Mouse (Mus musculus): ENCODE data around the gene Upk3bl. TPM values are rescaled to one million over a fixed set of nuclear protein-coding genes. Genes with fewer than 3 reads are reported as not detected.
A peak's percentile ranks its signal among the peaks of the same experiment; 100 is the strongest.

Gene Upk3bl
- total RNA-seq, 1 experiment from 2014 or later: not detected

- ATAC-seq (replicated peaks in 1 of 2; ENCODE audit: insufficient read depth in 1 of 2, low FRiP score in 2 of 2, low TSS enrichment in 1 of 2, low read depth in 1 of 2, poor library complexity in 2 of 2, severe bottlenecking in 2 of 2): no peak
These were observed 22.0 kb downstream of the Upk3bl start for GRCm38 (mm10) chr5:136076284-136076683.

- ATAC-seq (replicated peaks in 1 of 2; ENCODE audit: insufficient read depth in 1 of 2, low FRiP score in 2 of 2, low TSS enrichment in 1 of 2, low read depth in 1 of 2, poor library complexity in 2 of 2, severe bottlenecking in 2 of 2): no peak
These were observed 22.8 kb downstream of the Upk3bl start for GRCm38 (mm10) chr5:136077001-136077550.

GRCm38 (mm10) chr5:136078136-136078535 lies 23.8 kb downstream of the Upk3bl start:
- ATAC-seq (replicated peaks in 1 of 2; ENCODE audit: insufficient read depth in 1 of 2, low FRiP score in 2 of 2, low TSS enrichment in 1 of 2, low read depth in 1 of 2, poor library complexity in 2 of 2, severe bottlenecking in 2 of 2): no peak

GRCm38 (mm10) chr5:136082345-136082744 lies 28.1 kb downstream of the Upk3bl start:
- ATAC-seq (replicated peaks in 1 of 2; ENCODE audit: insufficient read depth in 1 of 2, low FRiP score in 2 of 2, low TSS enrichment in 1 of 2, low read depth in 1 of 2, poor library complexity in 2 of 2, severe bottlenecking in 2 of 2): no peak

GRCm38 (mm10) chr5:136083669-136084107 lies 29.4 kb downstream of the Upk3bl start, which contains the start of gene Rasa4:
Gene Rasa4 (plus strand): TSS chr5:136083916.
- peak; percentile 95 to 96 for ATAC-seq (replicated peaks in 1 of 2; ENCODE audit: insufficient read depth in 1 of 2, low FRiP score in 2 of 2, low TSS enrichment in 1 of 2, low read depth in 1 of 2, poor library complexity in 2 of 2, severe bottlenecking in 2 of 2)

GRCm38 (mm10) chr5:136084144-136084881 lies 30.0 kb downstream of the Upk3bl start:
- ATAC-seq (replicated peaks in 1 of 2; ENCODE audit: insufficient read depth in 1 of 2, low FRiP score in 2 of 2, low TSS enrichment in 1 of 2, low read depth in 1 of 2, poor library complexity in 2 of 2, severe bottlenecking in 2 of 2): no peak

GRCm38 (mm10) chr5:136084891-136085651 lies 30.8 kb downstream of the Upk3bl start:
- ATAC-seq (replicated peaks in 1 of 2; ENCODE audit: insufficient read depth in 1 of 2, low FRiP score in 2 of 2, low TSS enrichment in 1 of 2, low read depth in 1 of 2, poor library complexity in 2 of 2, severe bottlenecking in 2 of 2): 0 out of 4 replicates have a peak, but pooled peaks of 1 of the 2 experiments have one; percentile 12

- no peak for ATAC-seq (replicated peaks in 1 of 2; ENCODE audit: insufficient read depth in 1 of 2, low FRiP score in 2 of 2, low TSS enrichment in 1 of 2, low read depth in 1 of 2, poor library complexity in 2 of 2, severe bottlenecking in 2 of 2)
These were observed 32.0 kb downstream of the Upk3bl start for GRCm38 (mm10) chr5:136086290-136086689.

- ATAC-seq (replicated peaks in 1 of 2; ENCODE audit: insufficient read depth in 1 of 2, low FRiP score in 2 of 2, low TSS enrichment in 1 of 2, low read depth in 1 of 2, poor library complexity in 2 of 2, severe bottlenecking in 2 of 2): no peak
These were observed 34.7 kb downstream of the Upk3bl start for GRCm38 (mm10) chr5:136088821-136089575.

GRCm38 (mm10) chr5:136091927-136092326 lies 37.6 kb downstream of the Upk3bl start:
- no peak for ATAC-seq (replicated peaks in 1 of 2; ENCODE audit: insufficient read depth in 1 of 2, low FRiP score in 2 of 2, low TSS enrichment in 1 of 2, low read depth in 1 of 2, poor library complexity in 2 of 2, severe bottlenecking in 2 of 2)

GRCm38 (mm10) chr5:136094249-136095010 lies 40.1 kb downstream of the Upk3bl start:
- peak; percentile 17 to 22; a peak in 1 of 4 replicates for ATAC-seq (replicated peaks in 1 of 2; ENCODE audit: insufficient read depth in 1 of 2, low FRiP score in 2 of 2, low TSS enrichment in 1 of 2, low read depth in 1 of 2, poor library complexity in 2 of 2, severe bottlenecking in 2 of 2)

- ATAC-seq (replicated peaks in 1 of 2; ENCODE audit: insufficient read depth in 1 of 2, low FRiP score in 2 of 2, low TSS enrichment in 1 of 2, low read depth in 1 of 2, poor library complexity in 2 of 2, severe bottlenecking in 2 of 2): no peak
These were observed 40.8 kb downstream of the Upk3bl start for GRCm38 (mm10) chr5:136095089-136095488.

GRCm38 (mm10) chr5:136098536-136098935 lies 44.2 kb downstream of the Upk3bl start:
- ATAC-seq (replicated peaks in 1 of 2; ENCODE audit: insufficient read depth in 1 of 2, low FRiP score in 2 of 2, low TSS enrichment in 1 of 2, low read depth in 1 of 2, poor library complexity in 2 of 2, severe bottlenecking in 2 of 2): no peak

- ATAC-seq (replicated peaks in 1 of 2; ENCODE audit: insufficient read depth in 1 of 2, low FRiP score in 2 of 2, low TSS enrichment in 1 of 2, low read depth in 1 of 2, poor library complexity in 2 of 2, severe bottlenecking in 2 of 2): peak; percentile 94 to 97
These were observed 48.0 kb downstream of the Upk3bl start for GRCm38 (mm10) chr5:136102099-136102820.

GRCm38 (mm10) chr5:136104511-136104910 lies 50.2 kb downstream of the Upk3bl start:
- no peak for ATAC-seq (replicated peaks in 1 of 2; ENCODE audit: insufficient read depth in 1 of 2, low FRiP score in 2 of 2, low TSS enrichment in 1 of 2, low read depth in 1 of 2, poor library complexity in 2 of 2, severe bottlenecking in 2 of 2)

- no peak for ATAC-seq (replicated peaks in 1 of 2; ENCODE audit: insufficient read depth in 1 of 2, low FRiP score in 2 of 2, low TSS enrichment in 1 of 2, low read depth in 1 of 2, poor library complexity in 2 of 2, severe bottlenecking in 2 of 2)
These were observed 54.2 kb downstream of the Upk3bl start for GRCm38 (mm10) chr5:136108486-136108885.
